Mouse (Mus musculus): ENCODE results near the gene Olfr350.

The Olfr350 gene

DNA sequence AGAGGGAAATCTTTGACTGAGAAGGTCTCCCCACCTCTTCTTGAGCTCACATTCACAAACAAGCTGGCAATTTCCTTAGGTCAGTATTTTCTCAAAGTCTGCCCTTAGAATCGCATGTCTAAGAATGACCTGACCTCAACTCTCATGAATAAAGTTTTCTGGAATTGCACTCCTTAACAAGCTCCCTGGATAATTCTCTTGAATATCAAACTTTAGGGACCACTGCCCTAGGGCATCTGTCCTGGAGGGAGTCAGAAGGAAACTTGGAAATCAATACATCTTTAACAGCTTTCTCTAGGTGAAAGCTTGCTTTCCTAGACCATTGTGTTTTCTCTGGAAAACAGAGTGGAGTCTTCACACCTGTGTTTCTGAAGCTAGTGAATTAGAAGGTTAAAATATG, at the start of gene Olfr350:
Gene Olfr350, plus strand, starts transcription at position 301 of the 400 bp plus-strand sequence.
- no peak for DNase-seq

DNA sequence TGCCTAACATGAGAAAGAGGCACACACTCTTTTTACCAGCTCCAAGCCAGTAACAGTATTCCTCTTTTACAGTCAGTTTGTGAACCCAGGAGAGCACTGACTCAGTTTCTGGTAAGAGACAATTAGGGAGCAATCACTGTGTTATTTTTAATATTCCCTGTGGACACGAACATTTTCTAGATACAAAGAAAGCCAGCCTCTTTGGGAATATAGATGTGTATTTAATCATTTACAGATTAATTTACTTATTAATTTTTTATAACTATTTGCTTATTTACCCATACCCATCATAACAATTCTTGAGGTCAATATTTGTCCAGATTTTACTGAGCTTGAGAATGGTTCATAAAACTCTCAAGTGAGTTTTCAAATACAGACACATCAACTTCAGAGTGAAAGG, 29.2 kb upstream of the Olfr350 start, which contains the start of gene Olfr3:
Gene Olfr3, minus strand, starts transcription at position 101 of the 400 bp plus-strand sequence.
- DNase-seq = no peak

DNA sequence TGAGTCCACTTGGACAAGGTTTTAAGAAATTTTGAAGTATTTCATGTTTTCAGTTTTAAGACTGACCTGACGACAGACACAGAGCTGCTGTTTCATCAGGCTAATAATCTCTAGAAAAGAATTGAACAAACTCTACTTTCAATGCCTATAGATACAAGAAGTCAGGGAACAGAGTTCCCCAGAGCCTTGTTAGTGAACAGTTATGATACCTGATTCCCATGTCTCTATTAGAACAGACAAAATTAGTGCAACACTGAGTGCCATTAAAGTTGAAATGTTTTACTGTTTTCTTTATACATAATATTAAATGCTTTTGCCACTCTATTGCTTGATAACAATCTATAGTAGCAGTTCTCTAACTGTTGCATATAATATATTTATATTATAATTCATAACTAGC, 16.4 kb downstream of the Olfr350 start, which contains the start of gene Olfr351:
Gene Olfr351, minus strand, starts transcription at position 101 of the 400 bp plus-strand sequence.
- DNase-seq = no peak

DNA sequence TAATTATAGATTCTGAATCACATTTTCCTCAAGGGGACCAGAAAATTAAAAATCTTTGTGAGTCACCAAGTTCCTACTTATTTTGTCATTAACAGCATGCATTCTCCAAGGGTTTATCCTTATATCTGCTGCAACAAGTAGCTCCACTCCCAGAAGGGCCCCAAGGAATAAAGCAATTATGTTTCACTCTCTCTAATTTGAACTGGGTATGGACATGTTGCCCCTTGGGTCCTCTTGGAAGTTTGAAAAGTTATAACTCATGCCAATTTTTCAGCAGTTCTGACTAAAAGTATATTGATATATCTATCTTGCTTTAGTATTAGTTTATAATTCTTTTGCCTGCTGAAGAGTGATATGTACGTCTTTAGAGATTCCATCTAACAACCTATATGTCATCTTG, 22.1 kb downstream of the Olfr350 start, which contains the start of gene Olfr352:
Gene Olfr352, plus strand, starts transcription at position 301 of the 400 bp plus-strand sequence.
- DNase-seq = no peak

DNA sequence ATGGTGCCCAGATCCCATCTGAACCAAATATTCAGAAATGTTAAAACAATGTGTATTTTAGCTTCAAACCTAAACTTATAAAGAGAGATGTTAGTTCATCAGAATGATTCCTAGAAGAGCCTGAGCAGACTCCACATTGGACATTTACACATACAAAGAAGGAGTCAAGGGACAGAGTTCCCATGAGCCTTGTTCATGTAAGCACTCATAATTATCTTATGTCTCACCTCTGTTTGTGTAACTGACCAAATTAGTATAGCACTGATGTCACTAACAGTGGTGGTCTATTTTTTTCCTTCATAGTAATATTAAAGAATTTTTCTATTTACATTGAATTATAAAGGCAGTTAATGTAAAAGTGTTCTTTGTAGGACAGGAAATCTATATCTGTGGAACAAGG, 46.7 kb downstream of the Olfr350 start, which contains the start of gene Olfr353:
Gene Olfr353, minus strand, starts transcription at position 101 of the 400 bp plus-strand sequence.
- no peak for DNase-seq

DNA sequence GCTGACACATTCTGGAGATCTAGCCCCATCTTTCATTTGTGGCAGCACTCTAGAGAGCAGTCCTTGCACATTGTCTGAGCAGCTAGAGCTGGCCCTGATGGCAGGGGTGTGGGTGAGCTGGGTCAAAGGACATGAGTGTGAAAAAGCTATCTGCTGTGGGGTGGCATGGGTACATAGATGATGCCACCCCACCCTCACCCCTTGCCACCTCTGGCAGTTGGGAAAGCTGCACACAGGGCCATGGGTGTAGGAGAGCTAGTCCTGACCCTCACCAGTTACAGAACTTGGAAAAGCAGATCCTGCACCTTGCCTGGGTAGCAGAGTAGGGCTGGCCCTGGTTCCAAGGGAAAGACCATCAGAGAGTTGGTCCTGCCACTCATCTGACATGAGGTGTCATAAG, 51.0 kb downstream of the Olfr350 start:
- DNase-seq = no peak
